Comparison of ENCODE assay signal across 8 mouse cellular contexts in genomic region chr10:128548051-128548791, GRCm38 (mm10). TPM values are rescaled to one million over a fixed set of nuclear protein-coding genes. Genes with fewer than 3 reads are reported as not detected.
DNase-seq lines count a peak whose midpoint lies in the region; ATAC-seq and TF ChIP-seq lines count a peak whose summit lies in the region.
"Not testable (repeated sequence)": the region's sequence is repeated elsewhere in the genome, so short reads cannot be mapped to it uniquely, and the experiment has no call there.

No protein-coding gene starts in this region.

- not testable (repeated sequence) for H3K27me3 ChIP-seq in CH12.LX (replicated peaks); forebrain, embryonic 14.5 days (replicated peaks; ENCODE audit: control insufficient read depth, insufficient read depth, low read length); hindbrain, embryonic 11.5 days (ENCODE audit: control insufficient read depth, insufficient read depth, low read length); liver, embryonic 16.5 days (ENCODE audit: control insufficient read depth, insufficient read depth, low read depth, low read length); midbrain, embryonic 16.5 days (ENCODE audit: control insufficient read depth, insufficient read depth, low read depth, low read length); stomach, embryonic 15.5 days (replicated peaks)

- under 1% methylated on average over 20 of the region's 30 CpGs for WGBS in forebrain, embryonic 14.5 days
- WGBS in hindbrain, embryonic 11.5 days = under 1% methylated on average over 27 of the region's 30 CpGs
- under 1% methylated on average over 28 of the region's 30 CpGs for WGBS in liver, embryonic 16.5 days (ENCODE audit: insufficient replicate concordance)
- under 1% methylated on average over 25 of the region's 30 CpGs for WGBS in midbrain, embryonic 16.5 days
- WGBS in stomach, embryonic 15.5 days = under 1% methylated on average over 26 of the region's 30 CpGs

- not testable (repeated sequence) for TF ChIP-seq RAD21 in CH12.LX (IDR thresholded peaks at IDR 0.05; ENCODE audit: low read depth, low read length)

- not testable (repeated sequence) for H3K9me3 ChIP-seq in CH12.LX (replicated peaks; ENCODE audit: low read length); forebrain, embryonic 14.5 days (replicated peaks; ENCODE audit: control insufficient read depth, low read length); hindbrain, embryonic 11.5 days (ENCODE audit: control insufficient read depth, low read length); liver, embryonic 16.5 days (replicated peaks; ENCODE audit: control insufficient read depth, low read length); midbrain, embryonic 16.5 days (replicated peaks; ENCODE audit: control insufficient read depth, low read length, poor library complexity, severe bottlenecking); stomach, embryonic 15.5 days

- H3K4me1 ChIP-seq in CH12.LX (ENCODE audit: control insufficient read depth in 1 of 2, insufficient read depth in 2 of 2) = peaks cover 13 to 34% of the 10 kb centered on the region in 2 experiments
- H3K4me1 ChIP-seq in forebrain, embryonic 14.5 days (ENCODE audit: control insufficient read depth, insufficient read depth, low read length); hindbrain, embryonic 11.5 days (replicated peaks; ENCODE audit: control insufficient read depth, insufficient read depth, low read length); stomach, embryonic 15.5 days: not testable (repeated sequence)
- peaks cover 12% of the 10 kb centered on the region for H3K4me1 ChIP-seq in liver, embryonic 16.5 days (ENCODE audit: control insufficient read depth, low read depth, low read length)
- H3K4me1 ChIP-seq in midbrain, embryonic 16.5 days (ENCODE audit: control insufficient read depth, insufficient read depth, low read length) = peaks cover 13% of the 10 kb centered on the region

- peak overlapping the region; percentile 69 for H3K27ac ChIP-seq in CH12.LX (ENCODE audit: insufficient read depth, low read depth)
- peak overlapping the region; percentile 97 for H3K27ac ChIP-seq in forebrain, embryonic 14.5 days (ENCODE audit: low read depth, low read length)
- peak overlapping the region; percentile 90 for H3K27ac ChIP-seq in hindbrain, embryonic 11.5 days (ENCODE audit: low read depth, low read length)
- H3K27ac ChIP-seq in layer of hippocampus, adult 2 months = peak overlapping the region; percentile 98
- H3K27ac ChIP-seq in liver, embryonic 16.5 days (ENCODE audit: low read length) = peak overlapping the region; percentile 83
- peak overlapping the region; percentile 96 for H3K27ac ChIP-seq in midbrain, embryonic 16.5 days (ENCODE audit: low read length)
- peak overlapping the region; percentile 97 for H3K27ac ChIP-seq in stomach, embryonic 15.5 days

- H3K36me3 ChIP-seq in CH12.LX (replicated peaks in 1 of 2; ENCODE audit: control insufficient read depth in 1 of 2, insufficient read depth in 1 of 2, low read length in 1 of 2) = peaks cover 27 to 31% of the 10 kb centered on the region in 2 experiments
- H3K36me3 ChIP-seq in forebrain, embryonic 14.5 days (ENCODE audit: control insufficient read depth, insufficient read depth, low read length) = peaks cover 27% of the 10 kb centered on the region
- peaks cover 11% of the 10 kb centered on the region for H3K36me3 ChIP-seq in hindbrain, embryonic 11.5 days (ENCODE audit: control insufficient read depth, insufficient read depth, low read length)
- peaks cover 22% of the 10 kb centered on the region for H3K36me3 ChIP-seq in liver, embryonic 16.5 days (ENCODE audit: control insufficient read depth, insufficient read depth)
- peaks cover 12% of the 10 kb centered on the region for H3K36me3 ChIP-seq in midbrain, embryonic 16.5 days (ENCODE audit: control insufficient read depth, insufficient read depth, low read length)
- H3K36me3 ChIP-seq in stomach, embryonic 15.5 days = peaks cover 18% of the 10 kb centered on the region

- peaks cover 18% of the 10 kb centered on the region for H3K79me2 ChIP-seq in CH12.LX (replicated peaks; ENCODE audit: control insufficient read depth, extremely low read depth, insufficient read depth, poor library complexity, severe bottlenecking)

- not testable (repeated sequence) for DNase-seq in CH12.LX (ENCODE audit: extremely low read depth); forebrain, embryonic 14.5 days (ENCODE audit: low spot score); hindbrain, embryonic 11.5 days (ENCODE audit: low spot score); layer of hippocampus, adult 2 months (ENCODE audit: low spot score in 2 of 2)
- DNase-seq in cerebellum, postnatal 10 days = peak; percentile 23 to 53

- H3K9ac ChIP-seq in CH12.LX (ENCODE audit: insufficient read depth, low read depth) = peak overlapping the region; percentile 99
- peak overlapping the region; percentile 92 for H3K9ac ChIP-seq in forebrain, embryonic 14.5 days (ENCODE audit: low read length)
- H3K9ac ChIP-seq in hindbrain, embryonic 11.5 days (ENCODE audit: low read depth, low read length) = peak overlapping the region; percentile 91
- peak overlapping the region; percentile 76 for H3K9ac ChIP-seq in liver, embryonic 16.5 days (ENCODE audit: low read depth, low read length)
- peak overlapping the region; percentile 78 for H3K9ac ChIP-seq in midbrain, embryonic 16.5 days (ENCODE audit: low read depth, low read length)
- H3K9ac ChIP-seq in stomach, embryonic 15.5 days = peak overlapping the region; percentile 35

- peak overlapping the region; percentile 45 for H3K4me2 ChIP-seq in CH12.LX (ENCODE audit: insufficient read depth, low read depth, poor library complexity, severe bottlenecking)
- peak overlapping the region; percentile 87 for H3K4me2 ChIP-seq in forebrain, embryonic 14.5 days (ENCODE audit: low read length)
- peak overlapping the region; percentile 81 for H3K4me2 ChIP-seq in hindbrain, embryonic 11.5 days (replicated peaks; ENCODE audit: low read depth, low read length)
- peak overlapping the region; percentile 86 for H3K4me2 ChIP-seq in liver, embryonic 16.5 days (ENCODE audit: low read depth, low read length)
- peak overlapping the region; percentile 84 for H3K4me2 ChIP-seq in midbrain, embryonic 16.5 days (ENCODE audit: low read length)
- H3K4me2 ChIP-seq in stomach, embryonic 15.5 days = peak overlapping the region; percentile 74

- in situ Hi-C loops in CH12.LX (cut with MboI; ENCODE audit: low pct_ligation_motif_present, low pct_unique_long_range_greater_than_20kb, low sequenced_read_pairs) = not testable (repeated sequence)

- not testable (repeated sequence) for TF ChIP-seq POLR2A in CH12.LX (IDR thresholded peaks at IDR 0.05; ENCODE audit: low read depth, low read length)

- H3K4me3 ChIP-seq in CH12.LX (replicated peaks in 1 of 3; ENCODE audit: low read depth in 2 of 3, low read length in 2 of 3, poor library complexity in 1 of 3) = peak overlapping the region; percentile 72 to 79 (median 77)
- peak overlapping the region; percentile 63 for H3K4me3 ChIP-seq in forebrain, embryonic 14.5 days (ENCODE audit: low read depth, low read length)
- H3K4me3 ChIP-seq in hindbrain, embryonic 11.5 days (ENCODE audit: low read depth, low read length) = peak overlapping the region; percentile 79
- peak overlapping the region; percentile 75 for H3K4me3 ChIP-seq in layer of hippocampus, adult 2 months
- peak overlapping the region; percentile 75 for H3K4me3 ChIP-seq in liver, embryonic 16.5 days (ENCODE audit: low read depth, low read length)
- peak overlapping the region; percentile 60 for H3K4me3 ChIP-seq in midbrain, embryonic 16.5 days (ENCODE audit: low read depth, low read length)
- H3K4me3 ChIP-seq in stomach, embryonic 15.5 days (replicated peaks) = peak overlapping the region; percentile 81

- TF ChIP-seq EP300 in CH12.LX (IDR thresholded peaks at IDR 0.05; ENCODE audit: low read length) = not testable (repeated sequence)

- dilution Hi-C loops in CH12.LX (cut with MboI; ENCODE audit: extremely low pct_ligation_motif_present, extremely low pct_unique_long_range_greater_than_20kb, low sequenced_read_pairs) = not testable (repeated sequence)

- ATAC-seq in forebrain, embryonic 14.5 days; liver, embryonic 16.5 days (ENCODE audit: low read depth); stomach, embryonic 15.5 days (ENCODE audit: insufficient read depth, low FRiP score, low read depth): not testable (repeated sequence)
- ATAC-seq in hindbrain, embryonic 11.5 days (ENCODE audit: low FRiP score) = 0 out of 2 replicates have a peak, but pooled peaks have one; percentile 0
- ATAC-seq in midbrain, embryonic 16.5 days = peak; percentile 5; the same call in 1 of the 2 replicates

- TF ChIP-seq CTCF in CH12.LX (conservative IDR thresholded peaks at IDR 0.05 in 1 of 2, IDR thresholded peaks at IDR 0.05 in 1 of 2; ENCODE audit: low read depth in 2 of 2, low read length in 2 of 2); layer of hippocampus, adult 2 months (conservative IDR thresholded peaks at IDR 0.05): not testable (repeated sequence)

RNA-seq across cellular contexts. Expression of gene Zc3h10, which starts 0.6 kb away (rescaled TPM):
- total RNA-seq in CH12.LX (2012; rRNA removed) = 19.9 and 20.9 TPM in 2 replicates
- total RNA-seq in CH12.LX (2014; rRNA removed) = 16.2 TPM in 2 replicates
- 14.4 and 14.6 TPM in 2 replicates for polyA plus RNA-seq in CH12.LX (2012; ENCODE audit: insufficient read length, low read depth)
- polyA plus RNA-seq in forebrain, embryonic 14.5 days (2014; fragmentation: Nextera tagmentation; extraction: Ambion mirVana) = 16.2 and 18.2 TPM in 2 replicates
- polyA plus RNA-seq in hindbrain, embryonic 11.5 days (2014; fragmentation: Nextera tagmentation; extraction: Ambion mirVana) = 14.1 and 15.0 TPM in 2 replicates
- total RNA-seq in layer of hippocampus, adult 2 months (2021) = 10 to 100 TPM; 12.2 to 14.3 TPM
- 4.9 and 5.7 TPM in 2 replicates for polyA plus RNA-seq in liver, embryonic 16.5 days (2015; fragmentation: Nextera tagmentation; extraction: Ambion mirVana)
- polyA plus RNA-seq in midbrain, embryonic 16.5 days (2015; fragmentation: Nextera tagmentation; extraction: Ambion mirVana) = 17.8 and 19.7 TPM in 2 replicates
- polyA plus RNA-seq in stomach, embryonic 15.5 days (2015; fragmentation: Nextera tagmentation; extraction: Ambion mirVana) = 12.1 and 12.4 TPM in 2 replicates

RNA-seq across cellular contexts. Expression of gene Rpl41, which starts 0.9 kb away (rescaled TPM):
- total RNA-seq in CH12.LX (2012; rRNA removed) (7,686 and 8,549 TPM in 2 replicates), CH12.LX (2014; rRNA removed) (2,395 and 2,709 TPM in 2 replicates)
- polyA plus RNA-seq in CH12.LX (2012; ENCODE audit: insufficient read length, low read depth) = 6,293 and 8,065 TPM in 2 replicates
- polyA plus RNA-seq in forebrain, embryonic 14.5 days (2014; fragmentation: Nextera tagmentation; extraction: Ambion mirVana) = 2,276 and 3,259 TPM in 2 replicates
- polyA plus RNA-seq in hindbrain, embryonic 11.5 days (2014; fragmentation: Nextera tagmentation; extraction: Ambion mirVana) = 2,785 and 2,836 TPM in 2 replicates
- 1,000 to 10,000 TPM; 1,438 to 1,486 TPM for total RNA-seq in layer of hippocampus, adult 2 months (2021)
- 2,106 and 2,245 TPM in 2 replicates for polyA plus RNA-seq in liver, embryonic 16.5 days (2015; fragmentation: Nextera tagmentation; extraction: Ambion mirVana)
- 1,924 and 2,018 TPM in 2 replicates for polyA plus RNA-seq in midbrain, embryonic 16.5 days (2015; fragmentation: Nextera tagmentation; extraction: Ambion mirVana)
- 3,689 and 3,942 TPM in 2 replicates for polyA plus RNA-seq in stomach, embryonic 15.5 days (2015; fragmentation: Nextera tagmentation; extraction: Ambion mirVana)

RNA-seq across cellular contexts. Expression of gene Pa2g4, which starts 17.6 kb away (rescaled TPM):
- total RNA-seq in CH12.LX (2012; rRNA removed) = 133 and 166 TPM in 2 replicates
- 126 and 129 TPM in 2 replicates for total RNA-seq in CH12.LX (2014; rRNA removed)
- polyA plus RNA-seq in CH12.LX (2012; ENCODE audit: insufficient read length, low read depth) = 550 and 650 TPM in 2 replicates
- 177 and 187 TPM in 2 replicates for polyA plus RNA-seq in forebrain, embryonic 14.5 days (2014; fragmentation: Nextera tagmentation; extraction: Ambion mirVana)
- 220 and 243 TPM in 2 replicates for polyA plus RNA-seq in hindbrain, embryonic 11.5 days (2014; fragmentation: Nextera tagmentation; extraction: Ambion mirVana)
- 10 to 100 TPM; 61.4 to 64.4 TPM for total RNA-seq in layer of hippocampus, adult 2 months (2021)
- 96.2 and 103 TPM in 2 replicates for polyA plus RNA-seq in liver, embryonic 16.5 days (2015; fragmentation: Nextera tagmentation; extraction: Ambion mirVana)
- polyA plus RNA-seq in midbrain, embryonic 16.5 days (2015; fragmentation: Nextera tagmentation; extraction: Ambion mirVana) = 124 and 125 TPM in 2 replicates
- 213 and 215 TPM in 2 replicates for polyA plus RNA-seq in stomach, embryonic 15.5 days (2015; fragmentation: Nextera tagmentation; extraction: Ambion mirVana)

RNA-seq across cellular contexts. Expression of gene Esyt1, which starts 22.6 kb away (rescaled TPM):
- total RNA-seq in CH12.LX (2012; rRNA removed) (43.2 and 48.0 TPM in 2 replicates), CH12.LX (2014; rRNA removed) (20.2 and 20.6 TPM in 2 replicates)
- polyA plus RNA-seq in CH12.LX (2012; ENCODE audit: insufficient read length, low read depth) = 33.0 and 38.2 TPM in 2 replicates
- polyA plus RNA-seq in forebrain, embryonic 14.5 days (2014; fragmentation: Nextera tagmentation; extraction: Ambion mirVana) = 4.7 and 6.3 TPM in 2 replicates
- 12.6 and 15.7 TPM in 2 replicates for polyA plus RNA-seq in hindbrain, embryonic 11.5 days (2014; fragmentation: Nextera tagmentation; extraction: Ambion mirVana)
- 1 to 10 TPM; 5.5 TPM for total RNA-seq in layer of hippocampus, adult 2 months (2021)
- 10.3 and 10.5 TPM in 2 replicates for polyA plus RNA-seq in liver, embryonic 16.5 days (2015; fragmentation: Nextera tagmentation; extraction: Ambion mirVana)
- polyA plus RNA-seq in midbrain, embryonic 16.5 days (2015; fragmentation: Nextera tagmentation; extraction: Ambion mirVana) = 8.8 and 8.9 TPM in 2 replicates
- polyA plus RNA-seq in stomach, embryonic 15.5 days (2015; fragmentation: Nextera tagmentation; extraction: Ambion mirVana) = 28.8 and 32.1 TPM in 2 replicates

RNA-seq across cellular contexts. Expression of gene Erbb3, which starts 41.2 kb away (rescaled TPM):
- total RNA-seq in CH12.LX (2012; rRNA removed) = 12.6 and 13.2 TPM in 2 replicates
- total RNA-seq in CH12.LX (2014; rRNA removed) = 11.3 and 13.0 TPM in 2 replicates
- polyA plus RNA-seq in CH12.LX (2012; ENCODE audit: insufficient read length, low read depth) = 7.4 and 7.7 TPM in 2 replicates
- polyA plus RNA-seq in forebrain, embryonic 14.5 days (2014; fragmentation: Nextera tagmentation; extraction: Ambion mirVana) = 0.17 and 0.40 TPM in 2 replicates
- 4.6 and 7.0 TPM in 2 replicates for polyA plus RNA-seq in hindbrain, embryonic 11.5 days (2014; fragmentation: Nextera tagmentation; extraction: Ambion mirVana)
- 1 to 10 TPM; 5.7 to 5.9 TPM for total RNA-seq in layer of hippocampus, adult 2 months (2021)
- 4.2 and 5.2 TPM in 2 replicates for polyA plus RNA-seq in liver, embryonic 16.5 days (2015; fragmentation: Nextera tagmentation; extraction: Ambion mirVana)
- polyA plus RNA-seq in midbrain, embryonic 16.5 days (2015; fragmentation: Nextera tagmentation; extraction: Ambion mirVana) = 0.41 and 0.47 TPM in 2 replicates
- polyA plus RNA-seq in stomach, embryonic 15.5 days (2015; fragmentation: Nextera tagmentation; extraction: Ambion mirVana) = 24.0 and 27.6 TPM in 2 replicates

Comparison
In these comparisons a context has a peak if more than half of its experiments do, and no peak if none do; other contexts are left out.
1. H3K9ac ChIP-seq: peak in every context shown above with its lines; median percentile 99 in CH12.LX; 92 in forebrain, embryonic 14.5 days; 91 in hindbrain, embryonic 11.5 days; 78 in midbrain, embryonic 16.5 days; 76 in liver, embryonic 16.5 days; 35 in stomach, embryonic 15.5 days.